Mouse (Mus musculus): ENCODE measurements at regions not wholly inside any gene's neighbourhood (a gene's known extent, or its start where the extent isn't known, plus 50 kb on each side); places are given as distances from the start of the nearest gene placed in this dataset.

- in situ Hi-C loops (cut with MboI; ENCODE audit: low sequenced_read_pairs): no loop called here
Measured at GRCm38 (mm10) chr5:4248422-4248821, 56.3 kb downstream of the Mterf1b start.

- in situ Hi-C loops (cut with MboI; ENCODE audit: low sequenced_read_pairs): loop anchor here (25.0 kb wide), 1 partner anchor 658 kb away; no protein-coding TSS in a partner anchor
Measured at GRCm38 (mm10) chr5:4254280-4254679, 62.1 kb downstream of the Mterf1b start.

DNA sequence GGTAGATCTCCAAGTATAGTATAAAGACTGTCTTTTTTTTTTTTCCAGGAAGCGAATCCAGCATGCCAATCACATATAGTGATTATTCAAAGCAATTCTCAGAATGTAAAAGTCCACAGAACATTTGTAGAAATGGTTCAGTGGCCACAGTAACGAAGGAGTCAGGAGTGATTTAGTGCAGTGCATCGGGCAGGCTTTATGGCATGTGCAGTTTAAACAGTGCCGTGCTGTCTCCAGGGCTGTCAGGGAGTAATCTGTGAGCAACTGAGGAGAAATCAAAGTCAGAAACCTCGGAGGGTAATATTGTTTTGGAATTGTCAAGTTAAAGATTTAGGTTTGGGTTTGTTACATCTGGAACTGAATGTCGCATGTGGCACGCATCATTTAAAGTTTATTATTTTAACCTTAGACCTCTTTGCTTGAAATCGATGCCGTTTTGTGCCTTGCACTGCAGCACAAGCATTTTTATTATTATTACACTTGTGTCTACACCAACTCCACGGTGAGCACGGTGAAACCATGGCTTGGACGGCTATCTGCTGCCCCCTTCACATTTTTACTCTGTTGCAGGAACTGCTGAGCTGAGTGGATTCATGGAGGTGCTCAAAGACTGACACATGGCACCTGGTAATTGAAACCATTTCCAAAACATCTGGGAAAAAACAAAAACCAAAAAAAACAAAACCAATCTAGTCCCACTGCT, 65.0 kb downstream of the Mterf1b start:
- in situ Hi-C loops (cut with MboI; ENCODE audit: low sequenced_read_pairs): loop anchor here (25.0 kb wide), 1 partner anchor 655 kb away; no protein-coding TSS in a partner anchor

DNA sequence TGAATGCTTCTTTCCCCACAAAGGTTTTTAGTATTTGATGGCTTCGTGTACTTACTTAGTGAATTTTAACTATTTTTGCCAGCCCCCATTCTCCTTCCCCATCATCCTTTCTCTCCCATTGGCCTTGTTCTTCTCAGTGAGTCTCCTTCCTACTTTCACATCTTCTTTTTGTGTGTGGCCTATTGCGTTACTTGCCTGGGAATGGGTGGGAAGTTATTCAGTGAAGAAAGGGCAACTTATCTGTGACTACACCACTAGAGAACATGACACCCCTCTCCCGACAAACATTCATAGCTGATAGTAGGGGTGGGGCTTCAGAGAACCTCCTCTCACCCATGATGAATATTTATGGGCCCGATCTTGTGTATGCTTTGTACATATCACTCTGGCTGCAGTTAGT, 67.1 kb downstream of the Mterf1b start:
- in situ Hi-C loops (cut with MboI; ENCODE audit: low sequenced_read_pairs): loop anchor here (25.0 kb wide), 1 partner anchor 653 kb away; no protein-coding TSS in a partner anchor

DNA sequence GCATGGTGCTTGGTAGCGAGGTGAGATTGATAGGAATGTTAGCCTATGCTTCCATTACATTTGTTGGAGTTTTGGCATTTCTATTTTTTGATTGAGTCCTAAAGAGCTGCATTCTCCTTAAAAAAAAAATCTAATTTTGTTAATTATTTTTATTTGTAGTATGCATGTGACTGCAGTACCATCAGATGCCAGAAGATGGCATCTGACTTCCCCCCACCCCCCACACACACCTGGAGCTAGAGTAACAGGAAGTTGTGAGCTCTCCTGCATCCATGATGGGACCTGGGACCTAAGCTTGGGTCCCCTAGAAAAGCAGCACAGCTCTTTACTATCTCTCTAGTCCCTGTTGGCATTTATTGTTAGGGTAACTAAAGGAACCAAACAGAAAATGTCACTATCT, 70.5 kb downstream of the Mterf1b start:
- in situ Hi-C loops (cut with MboI; ENCODE audit: low sequenced_read_pairs): loop anchor here (25.0 kb wide), 1 partner anchor 650 kb away; no protein-coding TSS in a partner anchor

GRCm38 (mm10) chr5:4263560-4264160, 71.5 kb downstream of the Mterf1b start:
- in situ Hi-C loops (cut with MboI; ENCODE audit: low sequenced_read_pairs): loop anchor here (25.0 kb wide), 1 partner anchor 649 kb away; no protein-coding TSS in a partner anchor

GRCm38 (mm10) chr5:4267717-4268116, 75.5 kb downstream of the Mterf1b start:
- in situ Hi-C loops (cut with MboI; ENCODE audit: low sequenced_read_pairs): loop anchor here (25.0 kb wide), 1 partner anchor 645 kb away; no protein-coding TSS in a partner anchor

- in situ Hi-C loops (cut with MboI; ENCODE audit: low sequenced_read_pairs): loop anchor here (25.0 kb wide), 1 partner anchor 639 kb away; no protein-coding TSS in a partner anchor
Measured at GRCm38 (mm10) chr5:4273001-4273400, 80.8 kb downstream of the Mterf1b start.

GRCm38 (mm10) chr5:4303616-4304015, 111.4 kb downstream of the Mterf1b start:
- in situ Hi-C loops (cut with MboI; ENCODE audit: low sequenced_read_pairs): no loop called here

DNA sequence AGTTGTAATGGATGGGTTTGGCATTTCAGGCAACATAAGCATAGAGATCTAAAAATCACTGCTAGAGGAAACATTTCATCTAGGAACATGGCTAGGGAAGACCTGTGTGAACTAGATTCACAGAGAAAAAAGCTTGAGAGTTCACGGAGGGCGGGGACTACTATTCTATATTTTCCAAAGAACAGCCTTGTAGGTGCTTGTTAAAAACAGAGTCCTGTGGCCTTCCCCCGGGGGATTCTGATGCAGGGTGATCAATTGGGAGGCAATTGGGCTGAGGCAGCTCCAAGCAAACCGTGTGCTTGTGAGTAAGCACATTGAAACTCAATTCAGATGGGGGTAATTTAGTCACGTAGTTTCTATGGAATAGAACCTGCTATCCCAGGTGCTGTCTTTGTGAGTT, 112.0 kb downstream of the Mterf1b start:
- in situ Hi-C loops (cut with MboI; ENCODE audit: low sequenced_read_pairs): no loop called here

- in situ Hi-C loops (cut with MboI; ENCODE audit: low sequenced_read_pairs): no loop called here
Measured at GRCm38 (mm10) chr5:4308514-4308913, 116.3 kb downstream of the Mterf1b start.

DNA sequence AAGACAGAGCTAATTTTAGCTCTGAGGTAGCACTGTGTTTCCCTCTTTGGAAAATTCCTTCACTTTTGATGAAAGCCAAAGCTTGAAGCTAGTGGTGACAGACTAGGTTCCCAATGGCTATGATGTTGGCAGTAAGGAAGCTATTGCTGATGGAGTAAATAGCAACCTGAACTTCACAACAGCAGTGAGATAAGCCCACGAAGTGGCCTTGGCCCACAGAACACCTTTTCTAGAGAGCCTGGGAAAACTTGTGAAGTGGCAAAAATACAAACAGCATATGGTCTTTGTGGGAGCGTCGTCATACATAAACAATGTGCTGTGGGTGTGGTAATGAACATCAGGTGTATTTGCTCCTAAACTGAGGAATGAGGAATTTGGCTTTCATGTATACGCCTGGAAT, 119.0 kb downstream of the Mterf1b start:
- in situ Hi-C loops (cut with MboI; ENCODE audit: low sequenced_read_pairs): no loop called here

- in situ Hi-C loops (cut with MboI; ENCODE audit: low sequenced_read_pairs): no loop called here
Measured at GRCm38 (mm10) chr5:4311599-4311998, 119.4 kb downstream of the Mterf1b start.

DNA sequence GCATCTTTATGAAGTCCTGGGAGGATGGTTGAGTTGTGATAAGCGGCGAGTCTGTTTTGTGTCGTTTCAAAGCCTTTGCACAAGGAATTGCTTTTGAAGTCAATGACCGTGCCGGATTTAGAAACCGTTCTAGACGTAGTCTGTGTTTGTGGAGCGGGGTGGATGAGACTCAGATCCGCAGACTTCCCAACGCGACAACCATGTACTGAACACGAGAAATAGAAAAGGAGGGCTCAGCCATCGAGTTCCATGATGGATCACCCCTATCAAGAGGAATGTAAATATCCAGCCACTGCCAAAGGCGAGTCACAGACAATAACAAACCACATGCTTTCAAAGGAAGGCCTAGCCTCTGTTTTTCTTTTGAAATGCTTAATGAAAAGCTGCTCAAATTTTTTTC, 120.5 kb downstream of the Mterf1b start:
- in situ Hi-C loops (cut with MboI; ENCODE audit: low sequenced_read_pairs): no loop called here

DNA sequence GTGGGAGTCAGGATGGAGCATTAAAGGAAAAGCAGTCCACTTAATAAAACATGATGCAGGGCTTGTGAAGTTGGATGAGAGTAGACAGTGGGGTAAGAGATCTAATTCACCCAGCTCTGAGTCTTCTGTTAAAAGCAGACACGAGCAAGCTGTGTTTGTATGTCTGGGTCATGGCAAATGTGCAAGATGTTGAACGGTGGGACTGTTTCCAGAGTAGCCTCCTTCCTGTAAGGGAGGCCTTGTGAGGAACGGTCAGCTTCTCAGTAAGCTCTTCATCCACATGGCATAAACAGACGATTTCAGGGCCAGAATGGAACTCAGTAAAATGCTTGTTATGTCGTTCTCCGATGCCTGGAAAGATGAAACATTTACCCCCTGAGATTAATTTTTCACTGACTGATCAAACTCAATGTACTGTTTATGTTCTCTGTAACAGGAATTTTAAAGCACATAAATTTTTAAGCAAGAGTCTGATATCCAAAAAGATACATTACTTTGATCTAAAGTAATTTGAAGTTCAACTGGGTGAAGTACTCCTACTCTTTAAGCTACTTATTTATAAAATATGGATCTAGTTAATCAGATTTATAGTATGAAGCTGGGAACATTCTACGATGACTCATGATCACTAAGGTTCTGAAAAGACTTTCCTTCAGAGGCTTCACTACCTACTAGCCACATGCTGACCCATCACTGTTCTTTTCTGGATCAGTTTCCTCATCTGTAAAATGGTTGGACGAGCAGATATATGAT, 130.6 kb downstream of the Mterf1b start:
- in situ Hi-C loops (cut with MboI; ENCODE audit: low sequenced_read_pairs): no loop called here

- in situ Hi-C loops (cut with MboI; ENCODE audit: low sequenced_read_pairs): no loop called here
Measured at GRCm38 (mm10) chr5:4323387-4323704, 131.2 kb downstream of the Mterf1b start.

DNA sequence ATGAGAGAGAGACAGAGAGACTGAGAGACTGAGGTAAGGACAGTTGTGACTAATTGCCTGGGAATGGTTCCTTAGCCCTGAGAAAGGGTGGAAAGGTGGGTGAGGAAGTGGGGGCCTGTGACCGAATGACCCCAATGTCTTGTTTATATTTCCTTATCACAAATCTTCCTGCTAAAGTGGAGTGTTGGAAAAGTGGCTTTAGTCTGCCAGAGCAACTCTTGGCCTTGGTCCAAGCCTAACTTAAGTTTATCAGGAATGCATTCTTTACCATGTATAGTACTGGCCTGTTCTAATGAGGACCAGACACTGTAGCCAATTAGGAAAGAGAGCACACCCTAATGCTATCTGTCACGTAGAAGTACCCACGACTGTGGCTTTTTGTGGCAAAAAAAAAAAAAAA, 133.6 kb downstream of the Mterf1b start:
- in situ Hi-C loops (cut with MboI; ENCODE audit: low sequenced_read_pairs): no loop called here

DNA sequence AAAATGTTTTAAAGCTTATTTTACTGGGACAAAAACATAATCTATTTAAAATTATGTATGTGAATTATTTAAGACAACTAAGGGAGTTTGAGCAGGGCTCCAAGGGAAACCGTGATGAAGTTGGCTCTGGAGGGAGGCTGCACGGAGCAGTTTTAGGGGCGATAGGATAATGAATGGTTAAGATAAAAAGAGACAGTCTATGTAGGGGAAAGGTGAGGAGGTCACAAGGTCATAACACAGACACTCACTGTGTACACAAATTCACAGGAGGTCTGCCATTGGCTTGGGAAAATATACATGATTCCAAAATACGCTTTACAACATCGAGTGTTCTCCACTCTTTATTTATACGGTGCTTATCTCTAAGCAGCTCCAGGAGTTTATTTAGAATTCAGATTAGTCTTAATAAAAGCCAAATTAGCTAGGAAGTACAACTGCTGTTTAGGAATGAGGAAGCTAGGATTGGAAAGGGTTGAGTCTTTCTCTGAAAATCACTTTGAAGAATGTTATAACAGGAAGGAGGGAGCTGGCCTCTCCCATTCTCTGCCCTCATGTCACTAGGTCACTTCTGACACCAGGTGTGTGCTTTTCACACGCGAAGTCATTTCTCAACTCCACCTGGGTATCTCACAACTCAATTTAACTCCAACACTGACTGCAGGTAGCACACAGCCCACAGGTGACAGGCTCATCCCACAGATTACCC, 134.3 kb downstream of the Mterf1b start:
- in situ Hi-C loops (cut with MboI; ENCODE audit: low sequenced_read_pairs): no loop called here

GRCm38 (mm10) chr5:4335683-4336082, 143.5 kb downstream of the Mterf1b start:
- in situ Hi-C loops (cut with MboI; ENCODE audit: low sequenced_read_pairs): no loop called here

GRCm38 (mm10) chr5:4341956-4342355, 149.8 kb downstream of the Mterf1b start:
- in situ Hi-C loops (cut with MboI; ENCODE audit: low sequenced_read_pairs): no loop called here

DNA sequence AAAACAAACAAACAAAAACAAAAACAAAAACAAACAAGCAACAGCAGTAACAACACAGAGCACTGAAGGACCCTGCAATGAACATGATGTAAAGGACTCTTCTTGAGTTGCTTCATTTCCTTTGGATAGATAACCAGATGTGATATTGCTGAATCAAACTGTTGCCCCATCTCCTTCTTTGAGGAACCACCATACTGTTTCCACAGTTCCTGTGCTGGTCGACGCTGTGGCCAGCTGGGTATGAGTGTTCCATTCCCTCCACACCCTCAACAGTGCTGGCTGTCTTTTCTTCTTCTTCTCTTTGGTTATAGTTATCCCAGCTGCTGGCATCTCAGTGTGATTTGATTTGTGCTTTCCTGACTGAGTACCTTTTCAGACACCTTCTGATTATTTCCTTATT, 152.3 kb downstream of the Mterf1b start:
- in situ Hi-C loops (cut with MboI; ENCODE audit: low sequenced_read_pairs): no loop called here
